Mouse (Mus musculus): ENCODE measurements around the gene Xk. TPM values are rescaled to one million over a fixed set of nuclear protein-coding genes. Genes with fewer than 3 reads are reported as not detected.

Gene Xk
- polyA plus RNA-seq, 1 experiment from 2014 or later: 7.0 TPM

Other genes with a start within 250 kb of the Xk start
- not detected in 2 replicates for gene Fthl17e, start 239.3 kb upstream of the Xk start, polyA plus RNA-seq (2014; fragmentation: Nextera tagmentation; extraction: Ambion mirVana)
- not detected in 2 replicates for gene Fthl17f, start 209.7 kb upstream of the Xk start, polyA plus RNA-seq (2014; fragmentation: Nextera tagmentation; extraction: Ambion mirVana)
- not detected in 2 replicates for gene 4930402K13Rik, start 168.2 kb upstream of the Xk start, polyA plus RNA-seq (2014; fragmentation: Nextera tagmentation; extraction: Ambion mirVana)
- gene Lancl3, start 72.9 kb upstream of the Xk start, polyA plus RNA-seq (2014; fragmentation: Nextera tagmentation; extraction: Ambion mirVana): 4.0 and 4.1 TPM in 2 replicates
- not detected in 2 replicates for gene Gm14862, start 15.9 kb upstream of the Xk start, polyA plus RNA-seq (2014; fragmentation: Nextera tagmentation; extraction: Ambion mirVana)
- gene H2al1m, start 11.0 kb downstream of the Xk start, polyA plus RNA-seq (2014; fragmentation: Nextera tagmentation; extraction: Ambion mirVana): not detected in 2 replicates
- gene H2al1k, start 77.9 kb downstream of the Xk start, polyA plus RNA-seq (2014; fragmentation: Nextera tagmentation; extraction: Ambion mirVana): not detected in 2 replicates
- 0.62 and 0.86 TPM in 2 replicates for gene Cybb, start 215.0 kb downstream of the Xk start, polyA plus RNA-seq (2014; fragmentation: Nextera tagmentation; extraction: Ambion mirVana)